Mouse (Mus musculus) CH12.LX (cell line): ENCODE measurements around the gene Emilin3.
A peak's percentile ranks its signal among the peaks of the same experiment; 100 is the strongest.

ENCODE experiments used
- CTCF ChIP-seq, 2 experiments: IDR thresholded peaks in 1 of 2; conservative IDR thresholded peaks in 1 of 2; 2 replicates each; pipeline ENCODE4 v1.5.1; 2011 to 2012; ENCODE audit warnings: low read depth in 2 of 2, low read length in 2 of 2, improper control_type of control experiment in 1 of 2, inconsistent platforms in 1 of 2, mild to moderate bottlenecking in 1 of 2, moderate library complexity in 1 of 2
- MAFK ChIP-seq: IDR thresholded peaks from 2 replicates; pipeline ENCODE4 v1.6.1; 2011; ENCODE audit warnings: low read length, improper control_type of control experiment; ENCODE audit not compliant: insufficient replicate concordance
- USF2 ChIP-seq: conservative IDR thresholded peaks from 2 replicates; pipeline ENCODE4 v1.6.1; 2011; ENCODE audit warnings: low read depth, low read length, improper control_type of control experiment

- TF ChIP-seq CTCF (conservative IDR thresholded peaks at IDR 0.05 in 1 of 2, IDR thresholded peaks at IDR 0.05 in 1 of 2; ENCODE audit: low read depth in 2 of 2, low read length in 2 of 2) (peak in 1 of 2 experiments; percentile 20; a peak in 1 of 4 replicates), MAFK (no peak), USF2 (no peak)
Observed at GRCm38 (mm10) chr2:160933890-160934289, 21.8 kb upstream of the Emilin3 start.
